Mouse (Mus musculus): Measurements from ENCODE around the gene Zbtb39.
A peak's percentile ranks its signal among the peaks of the same experiment; 100 is the strongest.

Gene Zbtb39

GRCm38 (mm10) chr10:127739083-127739660 lies at the start of gene Zbtb39:
Zbtb39 (plus strand) TSS chr10:127739538.
- DNase-seq (ENCODE audit: low spot score in 2 of 2), result peak; percentile 74 to 75

DNA sequence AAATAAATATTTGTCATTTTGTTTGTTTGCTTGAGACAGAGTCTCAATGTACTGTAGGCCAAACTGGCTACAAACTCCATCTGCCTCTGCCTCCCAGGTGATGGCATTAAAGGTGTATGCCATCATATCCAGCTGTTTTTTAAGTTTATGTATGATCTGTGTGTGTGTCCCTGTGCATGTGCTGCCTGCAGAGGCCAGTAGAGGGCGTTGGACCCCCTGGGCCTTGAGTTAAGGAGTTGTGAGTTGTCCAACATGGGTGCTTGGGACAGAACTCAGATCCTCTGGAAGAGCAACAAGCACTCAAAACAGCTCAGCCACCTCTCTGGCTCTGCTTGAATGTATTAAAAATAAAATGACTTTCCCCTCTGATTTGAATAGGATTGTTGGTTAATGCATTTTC lies 48.3 kb upstream of the Zbtb39 start:
- DNase-seq (ENCODE audit: low spot score in 2 of 2), result no peak

DNA sequence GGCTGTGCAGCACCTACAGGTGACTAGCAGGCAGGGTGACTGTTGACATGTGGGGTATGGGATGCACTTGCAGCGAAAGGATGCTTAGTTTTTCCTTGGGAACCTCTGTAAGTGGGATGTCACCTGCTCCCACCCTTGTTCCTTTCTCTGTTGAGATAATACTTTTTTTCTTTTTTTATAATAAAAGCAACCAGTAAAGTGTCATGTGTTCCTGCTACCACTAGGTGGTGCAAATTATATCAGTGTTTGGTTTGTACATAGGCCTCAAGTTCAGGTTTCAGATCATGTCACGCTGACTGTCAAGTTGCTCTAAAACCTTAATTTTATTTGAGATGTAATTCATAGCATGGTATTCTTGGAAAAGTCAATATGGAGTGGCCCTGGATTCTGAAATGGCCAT lies 44.7 kb upstream of the Zbtb39 start:
- no peak for DNase-seq (ENCODE audit: low spot score in 2 of 2)

DNA sequence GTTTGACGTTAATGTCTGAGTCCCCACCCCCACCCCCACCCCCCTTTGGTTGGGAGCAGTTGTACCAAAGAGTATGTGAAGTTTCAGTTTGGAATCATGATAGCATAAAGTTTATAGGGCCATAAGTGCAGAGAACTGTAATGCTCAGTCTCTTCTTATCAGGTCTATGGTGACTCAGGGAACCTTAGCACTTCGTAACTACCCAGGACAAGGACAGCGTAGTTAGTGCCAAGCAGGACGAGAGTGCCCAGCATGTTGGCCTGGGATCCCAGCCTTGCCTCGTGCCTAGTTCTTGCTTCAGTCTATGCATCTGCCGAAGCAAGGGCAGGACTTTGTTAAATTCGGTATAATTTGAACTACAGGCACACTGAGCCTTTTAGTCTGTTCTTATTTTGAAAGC lies 43.6 kb upstream of the Zbtb39 start:
- DNase-seq (ENCODE audit: low spot score in 2 of 2), result no peak

- DNase-seq (ENCODE audit: low spot score in 2 of 2), result no peak
Measured at GRCm38 (mm10) chr10:127698966-127699365, 40.4 kb upstream of the Zbtb39 start.

DNA sequence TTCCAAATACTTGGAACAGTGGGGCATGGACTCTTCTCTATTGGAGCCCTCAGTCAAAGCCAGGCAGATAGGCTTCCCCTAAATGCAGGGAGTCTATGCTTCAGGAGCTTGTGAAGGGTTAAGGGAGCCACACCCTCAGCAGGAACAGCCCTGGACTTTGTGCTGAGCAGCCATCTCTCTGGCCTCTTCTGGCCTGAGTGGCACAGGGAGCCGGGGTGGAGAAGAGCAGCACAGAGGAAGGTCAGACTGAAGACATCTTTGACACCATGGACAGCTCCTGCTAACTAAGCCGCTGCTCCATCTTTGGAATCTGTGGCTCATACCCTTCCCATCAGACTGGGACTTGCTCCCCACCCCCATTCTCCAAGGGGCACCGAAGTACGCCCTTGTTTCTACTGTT lies 36.0 kb upstream of the Zbtb39 start:
- no peak for DNase-seq (ENCODE audit: low spot score in 2 of 2)

DNA sequence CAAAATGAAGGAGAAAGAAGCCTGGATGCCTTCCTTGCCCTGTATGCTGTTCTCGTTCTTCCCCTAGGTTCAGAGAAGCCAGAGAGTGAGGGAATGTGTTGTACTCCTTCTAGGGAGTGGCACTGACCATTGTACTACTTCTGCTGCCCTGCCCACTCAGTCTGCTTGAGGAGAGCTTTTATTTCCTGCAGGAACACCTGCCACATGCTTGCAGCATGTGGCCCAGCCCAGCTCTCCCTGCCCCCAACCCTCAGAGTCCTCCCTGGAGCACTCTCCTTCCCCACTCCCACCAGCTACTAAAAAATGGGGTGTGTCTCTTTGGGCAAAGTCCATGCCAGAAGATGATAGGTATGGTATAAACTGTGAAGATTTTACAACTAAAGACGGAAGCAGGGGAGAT lies 35.0 kb upstream of the Zbtb39 start:
- DNase-seq (ENCODE audit: low spot score in 2 of 2), result no peak

DNA sequence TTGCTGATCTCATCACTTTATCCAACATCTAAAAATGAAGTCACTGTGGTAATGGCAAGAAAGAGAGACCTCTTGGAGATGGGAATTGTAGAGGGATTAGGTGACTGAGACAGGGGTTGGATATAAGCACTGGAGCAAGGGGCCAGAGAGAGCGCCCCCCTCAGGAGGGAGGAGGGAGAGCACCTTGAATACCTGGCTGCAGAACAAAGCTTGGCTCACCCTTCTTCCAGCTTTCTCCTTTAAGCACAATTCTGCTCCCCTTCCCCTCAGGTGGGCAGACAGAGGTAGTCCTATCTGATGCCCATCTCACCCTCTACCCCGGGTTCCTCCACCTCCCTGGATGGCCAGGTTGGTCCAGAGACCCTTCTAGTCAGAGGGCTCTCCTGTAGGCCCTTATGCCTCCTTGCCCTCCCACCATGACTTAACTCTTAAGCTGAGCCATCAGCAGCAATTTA lies 34.5 kb upstream of the Zbtb39 start, which contains the start of gene Myo1a:
Gene Myo1a (plus strand): TSS at position 405 of the 455 bp plus-strand sequence.
- no peak for DNase-seq (ENCODE audit: low spot score in 2 of 2)

DNA sequence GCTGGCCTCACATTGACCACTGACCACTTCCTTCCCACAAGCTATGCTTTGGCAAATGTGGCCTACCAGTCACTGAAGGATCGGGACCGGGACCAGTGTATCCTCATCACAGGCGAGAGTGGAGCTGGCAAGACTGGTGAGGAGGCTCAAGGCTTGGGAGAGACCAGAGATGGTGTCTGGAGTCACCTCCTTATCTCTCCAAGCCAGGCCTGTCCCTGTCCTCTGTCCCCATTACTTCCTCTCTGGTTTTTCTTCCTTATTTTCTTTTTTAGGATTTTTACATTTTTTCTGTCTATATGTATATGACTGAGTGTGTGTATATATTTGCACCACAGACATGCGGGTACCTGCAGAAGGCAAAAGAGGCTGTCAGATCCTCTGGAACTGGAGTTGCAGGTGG lies 33.6 kb upstream of the Zbtb39 start:
- DNase-seq (ENCODE audit: low spot score in 2 of 2), result no peak

- DNase-seq (ENCODE audit: low spot score in 2 of 2), result no peak
Measured at GRCm38 (mm10) chr10:127707721-127708120, 31.6 kb upstream of the Zbtb39 start.

- no peak for DNase-seq (ENCODE audit: low spot score in 2 of 2)
Measured at GRCm38 (mm10) chr10:127708850-127709370, 30.4 kb upstream of the Zbtb39 start.

GRCm38 (mm10) chr10:127710331-127710730 lies 29.0 kb upstream of the Zbtb39 start:
- DNase-seq (ENCODE audit: low spot score in 2 of 2), result no peak

DNA sequence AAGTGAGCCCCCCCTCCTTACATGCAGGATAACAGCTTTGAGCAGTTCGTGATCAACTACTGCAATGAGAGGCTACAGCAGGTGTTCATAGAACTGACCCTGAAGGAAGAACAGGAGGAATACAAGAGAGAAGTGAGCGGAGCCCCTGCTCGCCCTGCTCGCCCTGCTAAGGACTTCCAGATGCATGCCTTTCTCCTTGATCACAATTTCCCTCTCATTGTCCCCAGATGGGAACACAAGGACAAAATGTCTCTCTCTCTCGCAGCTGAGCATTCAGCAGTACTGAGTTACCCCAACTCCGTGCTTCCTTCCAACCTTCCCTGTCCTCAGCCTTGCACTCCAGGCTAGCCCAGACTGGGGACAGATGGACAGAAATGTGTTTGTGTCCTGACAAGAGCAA lies 26.6 kb upstream of the Zbtb39 start:
- no peak for DNase-seq (ENCODE audit: low spot score in 2 of 2)

DNA sequence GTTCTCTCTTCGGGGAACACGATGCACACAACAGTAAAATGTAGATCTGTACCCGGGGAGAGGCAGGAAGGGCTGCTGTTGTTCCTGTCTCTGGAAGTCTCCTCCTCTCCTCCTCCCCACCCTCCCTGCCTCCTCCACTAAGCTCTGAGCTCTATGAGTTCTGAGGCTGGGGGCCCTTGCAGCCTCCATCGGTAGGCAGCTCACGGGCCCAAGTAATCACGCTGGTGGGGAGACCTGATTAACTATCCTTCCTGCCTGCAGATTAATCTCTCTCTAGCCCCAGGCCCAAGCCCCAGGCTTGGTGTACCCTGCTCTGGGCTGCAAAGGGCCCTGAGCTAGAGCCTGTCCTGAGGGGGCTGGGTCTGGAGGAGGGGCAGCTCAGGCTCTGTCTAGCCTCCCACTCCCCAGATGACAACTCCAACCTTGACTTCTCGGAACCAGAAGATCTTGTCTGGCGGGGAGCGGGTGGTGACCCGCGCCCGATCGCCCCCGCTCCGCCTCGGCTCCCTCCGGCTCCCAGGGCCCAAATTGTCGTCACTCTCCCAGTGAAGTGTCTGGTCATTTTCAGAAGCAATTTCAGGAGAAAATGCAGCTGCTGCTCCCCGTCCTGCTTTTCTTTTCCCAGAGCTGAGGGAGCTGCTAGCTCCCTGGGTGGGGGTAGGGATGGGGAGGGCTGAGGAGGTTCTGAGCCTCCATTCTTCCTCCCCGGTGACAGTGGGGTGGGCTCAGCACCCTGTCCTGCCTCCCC lies 17.5 kb upstream of the Zbtb39 start:
- DNase-seq (ENCODE audit: low spot score in 2 of 2), result no peak

DNA sequence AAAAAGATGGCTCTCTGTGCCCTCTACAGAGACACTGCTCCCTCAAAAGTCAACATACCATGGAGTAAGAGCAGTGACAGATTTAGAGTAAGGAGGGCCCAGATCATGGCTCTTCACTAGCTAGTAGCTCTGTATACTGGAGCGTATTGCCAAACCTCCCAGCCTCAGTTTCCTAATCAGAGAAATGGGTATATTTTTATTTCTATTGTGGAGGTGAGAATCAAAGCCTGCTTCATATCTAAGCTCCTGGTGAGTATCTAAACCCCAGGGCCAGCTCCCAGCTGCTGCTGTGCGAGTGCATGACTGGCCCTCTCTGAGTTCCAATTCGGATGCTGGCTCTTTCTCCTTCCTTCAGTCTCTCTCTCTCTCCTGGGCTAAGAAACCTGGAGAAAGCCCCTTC lies 15.2 kb upstream of the Zbtb39 start, which contains the start of gene Tac2:
Gene Tac2 (plus strand): TSS at position 301 of the 400 bp plus-strand sequence.
- no peak for DNase-seq (ENCODE audit: low spot score in 2 of 2)

- DNase-seq (ENCODE audit: low spot score in 2 of 2), result no peak
Measured at GRCm38 (mm10) chr10:127725136-127725535, 14.2 kb upstream of the Zbtb39 start.

- no peak for DNase-seq (ENCODE audit: low spot score in 2 of 2)
Measured at GRCm38 (mm10) chr10:127728437-127728836, 10.9 kb upstream of the Zbtb39 start.

DNA sequence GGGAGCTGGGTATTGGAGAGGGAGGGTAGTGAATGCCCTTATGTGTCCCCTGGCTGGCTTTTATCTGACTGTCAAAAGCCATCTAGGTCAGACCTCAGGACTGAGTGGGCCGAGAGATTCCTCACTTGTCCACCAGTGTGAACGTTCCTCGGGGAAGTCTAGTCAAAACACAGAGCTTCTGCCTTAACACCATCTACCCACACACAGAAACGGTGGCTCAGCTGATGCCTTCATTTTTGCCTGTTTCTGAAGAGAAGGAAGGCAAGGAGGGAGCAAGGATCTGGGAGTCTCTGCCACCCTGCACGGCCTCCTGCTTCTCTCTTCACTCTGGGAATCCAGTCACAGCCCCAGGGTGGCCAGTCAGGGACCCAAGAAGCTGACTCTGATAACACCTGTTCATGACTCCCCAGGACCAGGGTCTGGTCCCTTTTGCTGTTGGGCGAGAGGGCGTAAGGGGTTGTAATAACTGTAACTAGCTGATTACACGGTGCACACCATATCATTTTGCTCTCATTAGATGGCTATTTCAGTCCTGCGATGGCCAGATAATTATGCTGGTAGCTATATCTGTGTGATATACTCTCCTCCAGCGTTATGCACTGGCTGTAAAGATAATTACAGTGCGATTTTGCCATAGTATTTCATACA lies 8.9 kb upstream of the Zbtb39 start:
- DNase-seq (ENCODE audit: low spot score in 2 of 2), result peak in 1 of 2 experiments; percentile 37

GRCm38 (mm10) chr10:127730933-127731310 lies 8.4 kb upstream of the Zbtb39 start:
- DNase-seq (ENCODE audit: low spot score in 2 of 2), result no peak

- no peak for DNase-seq (ENCODE audit: low spot score in 2 of 2)
Measured at GRCm38 (mm10) chr10:127731397-127731796, 7.9 kb upstream of the Zbtb39 start.

GRCm38 (mm10) chr10:127734434-127734833 lies 4.9 kb upstream of the Zbtb39 start:
- no peak for DNase-seq (ENCODE audit: low spot score in 2 of 2)

DNA sequence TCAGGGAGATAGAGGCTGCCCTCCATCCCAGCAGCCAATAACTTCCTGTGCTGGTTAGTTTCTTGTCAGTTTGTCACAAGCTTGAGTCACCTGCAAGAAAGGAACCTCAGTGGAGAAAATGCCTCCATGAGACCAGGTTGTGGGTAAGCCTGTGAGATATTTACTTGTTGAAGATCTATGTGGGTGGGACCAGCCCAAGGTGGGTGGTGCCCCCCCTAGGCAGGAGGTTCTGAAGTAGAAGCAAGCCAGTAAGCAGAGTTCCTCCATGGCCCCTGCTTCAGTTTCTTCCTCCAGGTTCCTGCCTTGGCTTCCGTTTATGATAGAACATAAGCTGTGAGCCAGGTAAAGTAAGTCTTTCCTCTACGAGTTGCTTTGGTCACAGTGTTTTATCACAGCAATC lies 3.1 kb upstream of the Zbtb39 start:
- DNase-seq (ENCODE audit: low spot score in 2 of 2), result peak; percentile 29 to 37

DNA sequence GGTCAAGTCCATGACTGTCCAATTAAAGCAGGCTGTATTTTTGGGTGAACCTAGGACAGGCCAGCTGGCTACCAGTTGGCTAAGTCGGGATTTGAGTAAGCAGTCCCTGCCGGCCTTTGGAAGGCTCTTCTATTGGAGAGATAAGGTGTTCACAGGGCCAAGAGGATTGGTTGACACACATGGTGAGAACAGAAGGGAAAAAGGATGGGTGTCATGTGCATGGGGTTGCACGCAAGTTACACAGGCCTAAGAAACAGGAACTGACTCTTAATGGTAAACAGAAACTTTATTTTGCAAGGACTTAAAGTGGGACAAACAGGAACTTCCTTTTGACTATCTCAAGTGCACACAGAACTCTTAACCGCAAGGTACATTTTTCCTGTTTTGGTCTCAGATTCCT lies 2.4 kb upstream of the Zbtb39 start:
- DNase-seq (ENCODE audit: low spot score in 2 of 2), result peak in 1 of 2 experiments; percentile 46
